Mouse (Mus musculus) forebrain, embryonic 10.5 days (tissue): ENCODE results near the gene Cdc6. TPM values are rescaled to one million over a fixed set of nuclear protein-coding genes. Genes with fewer than 3 reads are reported as not detected.

Source experiments
- DNase-seq: peaks from one replicate; pipeline ENCODE4 v3.0.0-alpha.2; 2017; ENCODE audit warnings: low spot score; ENCODE audit errors: extremely low spot score
- H3K27ac ChIP-seq: fragments of 300-500 bp; sonication (generic); 2 replicates; pipeline ENCODE4 v1.5.1; 2016; ENCODE audit warnings: mild to moderate bottlenecking
- H3K27me3 ChIP-seq: fragments of 300-500 bp; sonication (generic); 2 replicates; pipeline ENCODE4 v1.6.1; 2016; ENCODE audit warnings: mild to moderate bottlenecking; ENCODE audit not compliant: poor library complexity, severe bottlenecking
- H3K36me3 ChIP-seq: fragments of 300-500 bp; sonication (generic); replicated peaks from 2 replicates; pipeline ENCODE4 v1.6.1; 2016; ENCODE audit warnings: mild to moderate bottlenecking, moderate library complexity
- H3K4me1 ChIP-seq: fragments of 300-500 bp; sonication (generic); 2 replicates; pipeline ENCODE4 v1.6.1; 2016
- H3K4me3 ChIP-seq: fragments of 300-500 bp; sonication (generic); 2 replicates; pipeline ENCODE4 v1.5.1; 2016; ENCODE audit warnings: mild to moderate bottlenecking, moderate library complexity
- H3K9me3 ChIP-seq: fragments of 300-500 bp; sonication (generic); 2 replicates; pipeline ENCODE4 v1.6.1; 2016; ENCODE audit warnings: mild to moderate bottlenecking, moderate library complexity
- WGBS: fragments of 180-500 bp; shearing (Covaris S2); methylation state at CpG from one replicate; pipeline ENCODE4 v1.1.7; 2016; 5-methylcytosine and 5-hydroxymethylcytosine counted together
- polyA plus RNA-seq: library from polyadenylated mRNA; unstranded; fragments of >200 nt; fragmentation: Nextera tagmentation; extraction: Ambion mirVana; gene quantifications from 2 replicates; pipeline ENCODE4 v1.2.1, GENCODE M21; 2016

Cdc6 gene
- polyA plus RNA-seq, 1 experiment from 2014 or later, result 68.7 TPM

- no peaks in the 10 kb centered on the region for H3K9me3 ChIP-seq
- 0 out of 2 replicates have a peak, but pooled peaks cover 3% of the 10 kb centered on the region for H3K36me3 ChIP-seq
- peak overlapping the region; percentile 90 for H3K27ac ChIP-seq
- peaks cover 86% of the 10 kb centered on the region for H3K4me1 ChIP-seq
- no peak for DNase-seq
- WGBS, result 80% methylated on average over 8 of the region's 8 CpGs
- peak overlapping the region; percentile 82 for H3K4me3 ChIP-seq
- H3K27me3 ChIP-seq, result peaks cover 22% of the 10 kb centered on the region
Observed at GRCm38 (mm10) chr11:98942923-98943641, 35.5 kb downstream of the Cdc6 start.

DNA sequence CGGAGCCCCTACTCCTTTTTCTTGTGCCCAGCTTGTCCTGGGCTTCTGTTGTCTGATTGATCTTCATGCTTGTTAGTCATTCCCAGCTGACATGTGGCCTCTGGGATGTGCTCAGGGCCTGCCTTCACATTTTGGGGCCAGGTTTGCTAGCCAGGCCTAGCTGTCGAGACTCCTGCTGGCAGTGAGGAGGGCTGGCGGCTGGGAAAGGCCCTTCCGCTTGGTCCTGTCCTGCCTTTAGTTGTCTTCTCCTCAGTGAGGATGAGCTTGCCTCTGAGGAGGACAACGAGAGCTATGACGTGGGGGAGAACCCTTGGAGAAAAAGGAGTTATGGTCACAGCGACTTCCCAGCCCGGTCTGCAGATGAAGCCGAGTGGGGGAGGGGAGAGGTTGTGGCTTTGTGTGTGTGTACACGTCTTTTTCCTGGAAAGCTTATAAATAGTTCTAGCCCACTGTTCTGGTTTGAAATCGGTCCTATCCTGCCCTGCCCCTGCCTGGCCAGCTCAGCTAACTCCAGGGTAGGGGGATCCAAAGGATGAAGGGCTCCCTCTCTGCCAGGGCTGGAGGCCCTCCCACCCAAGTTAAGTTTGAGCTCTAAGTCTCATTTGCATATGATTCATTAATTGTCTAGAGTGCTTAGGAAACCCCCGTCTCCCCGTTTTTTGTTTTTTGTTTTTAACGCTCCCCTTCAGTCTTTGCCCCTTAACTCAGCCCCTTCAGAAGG is 36.3 kb downstream of the Cdc6 start:
- WGBS, result 35% methylated on average over 14 of the region's 14 CpGs
- Histone ChIP-seq H3K4me3 (peak overlapping the region; percentile 5; the same call in 1 of the 2 replicates), H3K36me3 (0 out of 2 replicates have a peak, but pooled peaks cover 3% of the 10 kb centered on the region), H3K27ac (peak overlapping the region; percentile 90), H3K27me3 (peaks cover 14% of the 10 kb centered on the region), H3K9me3 (no peaks in the 10 kb centered on the region), H3K4me1 (peaks cover 81% of the 10 kb centered on the region)
- DNase-seq, result no peak

GRCm38 (mm10) chr11:98944897-98945604 is 37.5 kb downstream of the Cdc6 start:
- Histone ChIP-seq H3K9me3 (no peaks in the 10 kb centered on the region), H3K27ac (peak overlapping the region; percentile 90), H3K4me1 (peaks cover 80% of the 10 kb centered on the region), H3K4me3 (peak overlapping the region; percentile 5; the same call in 1 of the 2 replicates), H3K27me3 (peaks cover 3% of the 10 kb centered on the region), H3K36me3 (peaks cover 5% of the 10 kb centered on the region)
- 28% methylated on average over 11 of the region's 11 CpGs for WGBS
- no peak for DNase-seq

GRCm38 (mm10) chr11:98945605-98945977 is 38.0 kb downstream of the Cdc6 start:
- no peak for DNase-seq
- H3K27me3 ChIP-seq, result no peaks in the 10 kb centered on the region
- peak overlapping the region; percentile 90 for H3K27ac ChIP-seq
- H3K4me1 ChIP-seq, result peaks cover 80% of the 10 kb centered on the region
- H3K4me3 ChIP-seq, result no peak overlapping the region
- H3K9me3 ChIP-seq, result no peaks in the 10 kb centered on the region
- H3K36me3 ChIP-seq, result peaks cover 11% of the 10 kb centered on the region
- 65% methylated on average over 3 of the region's 3 CpGs for WGBS

- DNase-seq, result no peak
- no peak overlapping the region for H3K27ac ChIP-seq
- no peaks in the 10 kb centered on the region for H3K9me3 ChIP-seq
- no peaks in the 10 kb centered on the region for H3K27me3 ChIP-seq
- H3K4me1 ChIP-seq, result peaks cover 75% of the 10 kb centered on the region
- no peak overlapping the region for H3K4me3 ChIP-seq
- 89% methylated on average over 18 of the region's 18 CpGs for WGBS
- H3K36me3 ChIP-seq, result peaks cover 30% of the 10 kb centered on the region
Observed at GRCm38 (mm10) chr11:98947969-98948569, 40.5 kb downstream of the Cdc6 start.

GRCm38 (mm10) chr11:98949242-98949957 is 41.8 kb downstream of the Cdc6 start:
- 67% methylated on average over 12 of the region's 12 CpGs for WGBS
- DNase-seq, result no peak
- peak overlapping the region; percentile 9; the same call in 1 of the 2 replicates for H3K27ac ChIP-seq
- H3K4me3 ChIP-seq, result no peak overlapping the region
- H3K9me3 ChIP-seq, result no peaks in the 10 kb centered on the region
- H3K4me1 ChIP-seq, result peaks cover 75% of the 10 kb centered on the region
- peaks cover 30% of the 10 kb centered on the region for H3K36me3 ChIP-seq
- no peaks in the 10 kb centered on the region for H3K27me3 ChIP-seq

DNA sequence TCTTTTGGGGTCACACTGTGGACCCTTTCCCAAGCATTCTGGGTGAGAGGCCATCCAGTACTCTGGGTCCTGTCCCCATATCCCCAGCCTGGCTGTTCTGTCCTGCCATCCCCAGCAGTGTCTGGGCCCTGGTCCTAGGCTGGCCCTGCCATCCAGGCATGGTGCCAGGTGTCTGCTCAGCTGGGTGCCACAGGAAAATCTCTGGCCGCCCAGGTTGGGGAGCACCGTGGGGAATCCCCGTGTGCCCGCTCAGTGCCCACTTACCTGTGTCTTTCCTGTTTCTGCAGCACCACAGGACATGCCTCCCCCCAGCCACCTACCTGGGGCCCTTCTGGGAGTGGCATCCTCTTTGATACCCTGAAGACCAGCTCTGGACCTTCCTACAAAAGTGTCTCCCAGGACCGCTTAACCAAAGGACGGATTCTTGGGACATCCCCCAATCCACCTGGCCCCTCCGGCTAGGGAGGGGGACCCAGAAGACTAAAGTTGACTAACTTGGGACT is 42.4 kb downstream of the Cdc6 start:
- H3K4me3 ChIP-seq, result no peak overlapping the region
- H3K36me3 ChIP-seq, result peaks cover 30% of the 10 kb centered on the region
- WGBS, result 85% methylated on average over 7 of the region's 7 CpGs
- DNase-seq, result no peak
- H3K9me3 ChIP-seq, result no peaks in the 10 kb centered on the region
- H3K4me1 ChIP-seq, result peaks cover 75% of the 10 kb centered on the region
- no peaks in the 10 kb centered on the region for H3K27me3 ChIP-seq
- H3K27ac ChIP-seq, result no peak overlapping the region

- WGBS, result 90% methylated on average over 9 of the region's 9 CpGs
- Histone ChIP-seq H3K27me3 (no peaks in the 10 kb centered on the region), H3K36me3 (peaks cover 30% of the 10 kb centered on the region), H3K4me1 (peaks cover 75% of the 10 kb centered on the region), H3K27ac (0 out of 2 replicates have a peak overlapping the region, but pooled peaks have one; percentile 31), H3K4me3 (no peak overlapping the region), H3K9me3 (no peaks in the 10 kb centered on the region)
- no peak for DNase-seq
Observed at GRCm38 (mm10) chr11:98950484-98950883, 42.9 kb downstream of the Cdc6 start.

DNA sequence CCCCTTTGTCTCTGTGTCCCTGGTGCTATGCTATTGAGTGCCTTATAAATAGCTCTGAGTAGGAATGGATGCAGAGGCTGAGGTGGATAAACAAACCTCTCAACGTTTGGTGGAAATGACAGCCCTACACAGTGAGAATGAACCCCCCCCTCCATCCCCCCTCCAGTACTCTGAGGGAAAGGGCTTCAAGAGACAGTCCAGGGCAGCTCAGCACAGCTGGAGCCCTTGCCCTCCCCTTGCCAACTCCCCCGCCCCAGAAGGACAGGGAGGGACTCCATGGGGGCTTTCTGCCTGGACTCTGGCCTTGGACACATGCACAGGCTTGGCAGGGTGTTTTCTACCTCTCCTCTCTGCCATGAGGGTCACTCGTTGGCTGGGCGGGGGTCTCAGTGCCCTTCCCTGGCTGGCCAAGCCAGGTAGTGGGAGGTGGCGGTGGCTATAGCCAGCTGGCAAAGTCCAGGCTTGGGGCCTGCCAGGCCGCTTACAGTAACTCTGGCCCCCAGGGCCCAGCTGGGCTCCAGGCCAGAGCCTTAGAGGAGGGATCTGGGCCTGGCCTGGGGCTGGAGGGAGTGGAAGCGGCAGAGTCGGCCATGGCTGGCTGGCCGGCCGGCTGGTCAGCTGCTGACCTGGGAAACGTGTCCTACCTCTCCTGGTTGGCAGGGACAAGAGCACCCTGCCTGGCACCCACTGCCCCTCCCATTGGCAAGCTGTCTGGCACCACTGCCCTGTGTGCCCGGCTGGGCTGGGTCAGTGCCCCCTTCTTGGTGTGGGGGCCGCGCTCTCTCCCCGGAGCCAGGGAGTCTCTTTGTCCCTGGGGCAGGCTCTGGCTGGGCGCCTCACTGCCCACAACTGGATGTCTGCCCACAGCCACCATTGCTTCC is 43.7 kb downstream of the Cdc6 start:
- Histone ChIP-seq H3K27ac (peak overlapping the region; percentile 60), H3K4me3 (no peak overlapping the region), H3K27me3 (no peaks in the 10 kb centered on the region), H3K36me3 (peaks cover 30% of the 10 kb centered on the region), H3K4me1 (peaks cover 76% of the 10 kb centered on the region), H3K9me3 (no peaks in the 10 kb centered on the region)
- WGBS, result 73% methylated on average over 16 of the region's 16 CpGs
- DNase-seq, result no peak

- Histone ChIP-seq H3K4me1 (peaks cover 77% of the 10 kb centered on the region), H3K9me3 (no peaks in the 10 kb centered on the region), H3K27me3 (no peaks in the 10 kb centered on the region), H3K4me3 (no peak overlapping the region), H3K36me3 (peaks cover 38% of the 10 kb centered on the region), H3K27ac (no peak overlapping the region)
- DNase-seq, result no peak
- 96% methylated on average over 1 of the region's 1 CpGs for WGBS
Observed at GRCm38 (mm10) chr11:98952111-98952510, 44.5 kb downstream of the Cdc6 start.

DNA sequence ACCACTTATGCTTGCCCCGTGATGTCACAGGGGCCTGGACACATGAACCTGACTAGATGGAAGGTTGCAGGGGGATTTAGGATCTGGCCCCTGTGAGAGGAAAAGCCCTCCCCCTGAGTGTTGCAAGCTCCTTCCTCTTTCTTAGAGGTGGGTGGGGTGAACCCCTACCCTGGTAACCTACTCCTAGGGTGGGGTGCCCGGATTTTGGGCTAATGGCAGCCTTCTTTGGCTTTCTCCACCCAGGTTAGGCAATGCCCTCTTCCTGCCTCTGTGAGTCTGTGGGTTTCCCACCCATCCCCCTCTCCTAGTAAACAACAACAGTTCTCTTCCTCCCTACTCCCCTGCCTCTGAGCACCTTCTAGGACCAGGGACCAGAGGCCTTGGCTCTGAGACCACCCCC is 45.1 kb downstream of the Cdc6 start:
- no peak overlapping the region for H3K4me3 ChIP-seq
- no peaks in the 10 kb centered on the region for H3K27me3 ChIP-seq

More for the DNA sequence above, 45.1 kb downstream of the Cdc6 start:
- WGBS, result 61% methylated on average over 2 of the region's 2 CpGs
- Histone ChIP-seq H3K27ac (peak overlapping the region; percentile 84; the same call in 1 of the 2 replicates), H3K36me3 (peaks cover 41% of the 10 kb centered on the region), H3K9me3 (no peaks in the 10 kb centered on the region), H3K4me1 (peaks cover 75% of the 10 kb centered on the region)
- DNase-seq, result no peak
